Mouse (Mus musculus) c-Kit-negative CD71-positive TER-119-positive erythroid progenitor cells, embryonic 14.5 days (primary cell): ENCODE results near the gene Gsg1l.

Experiments
- DNase-seq: peaks from one replicate; pipeline ENCODE4 v3.0.0-alpha.2; 2013; ENCODE audit warnings: low read depth, low spot score

Gene Gsg1l

GRCm38 (mm10) chr7:126031598-126032364 lies 50.4 kb downstream of the Gsg1l start:
- DNase-seq = no peak

GRCm38 (mm10) chr7:126027410-126027809 lies 54.8 kb downstream of the Gsg1l start:
- no peak for DNase-seq

- DNase-seq = no peak
Observed at GRCm38 (mm10) chr7:126026600-126026999, 55.6 kb downstream of the Gsg1l start.

GRCm38 (mm10) chr7:126019966-126020365 lies 62.2 kb downstream of the Gsg1l start:
- no peak for DNase-seq

- no peak for DNase-seq
Observed at GRCm38 (mm10) chr7:126019321-126019720, 62.9 kb downstream of the Gsg1l start.

- DNase-seq = no peak
Observed at GRCm38 (mm10) chr7:126017455-126017854, 64.8 kb downstream of the Gsg1l start.

- no peak for DNase-seq
Observed at GRCm38 (mm10) chr7:126012325-126013021, 69.7 kb downstream of the Gsg1l start.

GRCm38 (mm10) chr7:126008789-126009148 lies 73.4 kb downstream of the Gsg1l start:
- no peak for DNase-seq

GRCm38 (mm10) chr7:126008139-126008788 lies 73.9 kb downstream of the Gsg1l start:
- DNase-seq = no peak

- no peak for DNase-seq
Observed at GRCm38 (mm10) chr7:126007132-126007910, 74.9 kb downstream of the Gsg1l start.

GRCm38 (mm10) chr7:126005274-126005673 lies 76.9 kb downstream of the Gsg1l start:
- DNase-seq = no peak

- no peak for DNase-seq
Observed at GRCm38 (mm10) chr7:126001683-126002082, 80.5 kb downstream of the Gsg1l start.

GRCm38 (mm10) chr7:125999921-126000320 lies 82.3 kb downstream of the Gsg1l start:
- DNase-seq = no peak

- DNase-seq = no peak
Observed at GRCm38 (mm10) chr7:125996151-125996550, 86.1 kb downstream of the Gsg1l start.

GRCm38 (mm10) chr7:125992356-125992891 lies 89.8 kb downstream of the Gsg1l start:
- no peak for DNase-seq

GRCm38 (mm10) chr7:125991846-125992245 lies 90.4 kb downstream of the Gsg1l start:
- DNase-seq = no peak

GRCm38 (mm10) chr7:125989969-125990368 lies 92.2 kb downstream of the Gsg1l start:
- DNase-seq = no peak

- DNase-seq = no peak
Observed at GRCm38 (mm10) chr7:125989489-125989888, 92.7 kb downstream of the Gsg1l start.

GRCm38 (mm10) chr7:125988326-125988725 lies 93.9 kb downstream of the Gsg1l start:
- no peak for DNase-seq

- DNase-seq = no peak
Observed at GRCm38 (mm10) chr7:125987117-125987516, 95.1 kb downstream of the Gsg1l start.

GRCm38 (mm10) chr7:125985565-125985964 lies 96.6 kb downstream of the Gsg1l start:
- DNase-seq = no peak
